Mouse (Mus musculus) cerebellum, postnatal 36 days (tissue): Measurements from ENCODE around the gene Carmil3.

ENCODE experiments used
- DNase-seq, 2 experiments: peaks; one replicate each; pipeline ENCODE4 v3.0.0; 2021 to 2022; ENCODE audit warnings: mixed read lengths in 2 of 2

Carmil3 gene

GRCm38 (mm10) chr14:55495509-55496240, 5.2 kb downstream of the Carmil3 start:
- peak; percentile 58 to 63 for DNase-seq

DNA sequence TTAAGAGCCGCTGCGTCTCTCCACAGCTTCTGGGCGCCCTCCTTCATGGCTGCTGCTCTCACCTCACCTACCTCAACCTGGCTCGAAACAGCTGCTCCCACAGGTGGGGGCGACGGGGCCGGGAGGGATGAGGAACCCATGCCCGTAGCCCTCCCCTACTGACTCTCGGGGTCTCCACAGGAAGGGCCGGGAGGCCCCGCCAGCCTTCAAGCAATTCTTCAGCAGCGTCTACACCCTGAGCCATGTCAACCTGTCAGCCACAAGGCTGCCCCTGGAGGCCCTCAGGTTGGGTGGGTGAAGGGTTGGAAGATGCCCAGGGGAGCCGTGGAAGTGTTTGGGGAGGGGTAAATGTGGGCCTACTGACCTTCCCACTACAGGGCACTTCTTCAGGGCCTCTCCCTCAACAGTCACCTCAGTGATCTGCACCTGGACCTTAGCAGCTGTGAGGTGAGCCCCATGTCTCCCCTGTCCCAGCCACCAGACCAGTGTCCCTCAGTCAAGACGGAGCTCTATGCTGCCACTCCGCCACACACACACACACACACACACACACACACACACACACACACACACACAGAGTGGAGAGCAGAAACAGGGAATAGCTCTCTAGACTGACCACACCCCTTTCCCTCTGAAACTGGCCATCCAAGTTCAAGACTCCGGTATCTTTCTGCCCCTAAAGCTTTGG, 6.5 kb downstream of the Carmil3 start:
- no peak for DNase-seq

DNA sequence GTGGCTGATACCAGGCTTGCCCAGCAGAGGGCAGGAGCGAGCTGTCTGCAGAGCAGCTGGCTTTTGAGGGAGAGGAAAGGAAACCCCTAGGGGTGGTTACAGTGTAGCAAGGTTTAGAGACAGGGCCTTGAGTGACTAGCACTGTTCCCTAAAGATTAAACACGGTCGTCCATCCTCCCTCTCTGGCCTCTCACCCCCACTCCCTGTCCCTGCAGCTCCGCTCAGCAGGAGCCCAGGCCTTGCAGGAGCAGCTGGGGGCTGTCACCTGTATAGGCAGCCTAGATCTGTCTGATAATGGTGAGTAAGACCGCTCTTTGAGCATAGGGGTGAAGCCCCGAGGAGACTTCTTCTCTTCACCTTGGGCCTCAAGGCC, 7.0 kb downstream of the Carmil3 start:
- DNase-seq, result peak; percentile 90 to 92

DNA sequence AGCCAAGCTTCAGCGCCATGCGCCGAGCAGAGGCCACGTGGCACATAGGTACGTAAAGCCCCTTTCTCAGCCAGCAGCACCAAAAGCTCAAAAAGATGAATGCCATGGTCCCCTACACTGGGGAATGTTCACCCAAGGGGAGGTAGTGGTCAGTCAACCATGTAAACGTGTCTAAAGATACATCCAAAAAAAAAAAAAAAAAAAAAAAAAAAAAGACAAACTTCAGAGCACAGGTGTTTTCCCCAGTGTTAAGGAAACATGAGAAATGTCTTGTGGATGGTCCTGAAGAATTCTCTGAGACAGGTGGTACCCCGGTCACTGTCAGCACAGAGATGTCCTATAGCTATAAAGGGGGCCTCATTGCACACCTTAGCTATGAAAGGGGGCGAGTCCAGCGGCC, 15.2 kb downstream of the Carmil3 start:
- no peak for DNase-seq

DNA sequence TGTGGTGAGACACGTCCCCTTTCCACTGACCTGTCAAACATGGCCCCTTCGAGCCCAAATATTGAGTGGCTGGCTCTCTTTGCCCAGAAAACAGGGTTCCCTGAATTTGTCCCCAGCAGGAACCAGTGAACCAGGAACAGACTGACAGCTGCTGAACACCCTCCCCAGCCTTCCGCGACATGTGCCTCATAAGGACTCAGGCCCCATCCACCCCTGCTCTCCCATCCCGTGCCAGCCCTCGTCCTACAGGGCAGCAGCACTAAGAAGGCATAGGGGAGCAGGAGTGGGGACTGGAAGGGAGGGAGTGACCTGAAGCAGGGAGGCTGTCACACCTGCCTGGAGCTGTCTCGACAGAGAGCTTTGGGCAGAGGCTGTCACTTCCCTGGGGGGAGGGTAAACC, 17.4 kb downstream of the Carmil3 start:
- DNase-seq, result no peak

GRCm38 (mm10) chr14:55509540-55509939, 19.1 kb downstream of the Carmil3 start:
- no peak for DNase-seq

DNA sequence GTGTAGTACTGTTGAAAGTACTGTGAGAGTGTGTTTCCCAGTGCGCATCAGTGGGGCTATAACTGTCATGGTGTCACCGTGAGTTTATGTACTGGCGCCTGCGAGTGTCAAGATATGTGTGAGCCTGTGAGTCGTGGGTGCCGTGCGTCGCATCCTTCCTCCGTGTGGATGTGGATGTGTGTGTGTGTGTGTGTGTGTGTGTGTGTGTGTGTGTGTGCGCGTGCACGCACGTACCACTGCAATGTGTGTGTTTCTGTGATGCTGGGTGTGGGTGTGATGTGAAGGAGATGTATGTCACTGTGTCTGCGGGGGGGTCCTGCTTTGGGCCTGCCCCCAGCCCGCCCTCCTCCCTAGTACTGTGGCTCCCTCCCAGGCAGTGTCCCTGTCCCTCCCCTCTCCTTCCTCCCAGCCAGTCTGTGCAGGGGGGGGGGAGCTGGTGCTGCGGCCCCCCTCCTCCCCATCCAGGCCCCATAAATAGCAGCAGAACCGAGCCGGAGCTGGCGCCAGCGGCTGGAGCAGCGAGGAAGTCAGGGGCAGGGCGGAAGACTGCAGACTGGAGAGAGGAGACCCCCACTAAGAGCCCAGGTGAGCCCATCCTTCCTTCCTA, 19.8 kb downstream of the Carmil3 start, which contains the start of gene Cpne6:
Cpne6 (plus strand) TSS at position 321 of the 607 bp plus-strand sequence.
- no peak for DNase-seq

- DNase-seq, result no peak
Observed at GRCm38 (mm10) chr14:55511037-55511436, 20.6 kb downstream of the Carmil3 start.

GRCm38 (mm10) chr14:55513927-55514326, 23.5 kb downstream of the Carmil3 start:
- DNase-seq, result no peak

- no peak for DNase-seq
Observed at GRCm38 (mm10) chr14:55515846-55516245, 25.4 kb downstream of the Carmil3 start.

GRCm38 (mm10) chr14:55518897-55519296, 28.4 kb downstream of the Carmil3 start:
- DNase-seq, result no peak

DNA sequence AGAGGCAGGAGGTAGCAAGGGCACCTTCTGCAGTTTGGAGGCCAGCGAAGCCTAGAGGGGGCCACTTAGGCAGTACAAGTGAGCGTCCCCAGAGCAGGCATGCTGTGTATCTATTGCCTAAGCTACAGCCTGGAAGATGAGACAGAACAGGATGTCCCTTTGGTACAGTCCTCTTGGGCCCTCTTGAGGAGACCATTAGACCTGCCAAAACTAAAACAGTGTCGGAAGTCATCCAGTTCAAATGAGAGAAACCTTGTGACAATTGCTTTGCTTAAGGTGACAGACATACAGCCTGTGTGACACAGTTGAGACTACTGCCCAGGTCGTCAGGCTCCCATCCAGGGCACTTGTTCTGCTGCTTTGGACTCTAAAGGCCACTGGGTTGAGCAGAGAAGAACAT, 29.2 kb downstream of the Carmil3 start:
- DNase-seq, result no peak

DNA sequence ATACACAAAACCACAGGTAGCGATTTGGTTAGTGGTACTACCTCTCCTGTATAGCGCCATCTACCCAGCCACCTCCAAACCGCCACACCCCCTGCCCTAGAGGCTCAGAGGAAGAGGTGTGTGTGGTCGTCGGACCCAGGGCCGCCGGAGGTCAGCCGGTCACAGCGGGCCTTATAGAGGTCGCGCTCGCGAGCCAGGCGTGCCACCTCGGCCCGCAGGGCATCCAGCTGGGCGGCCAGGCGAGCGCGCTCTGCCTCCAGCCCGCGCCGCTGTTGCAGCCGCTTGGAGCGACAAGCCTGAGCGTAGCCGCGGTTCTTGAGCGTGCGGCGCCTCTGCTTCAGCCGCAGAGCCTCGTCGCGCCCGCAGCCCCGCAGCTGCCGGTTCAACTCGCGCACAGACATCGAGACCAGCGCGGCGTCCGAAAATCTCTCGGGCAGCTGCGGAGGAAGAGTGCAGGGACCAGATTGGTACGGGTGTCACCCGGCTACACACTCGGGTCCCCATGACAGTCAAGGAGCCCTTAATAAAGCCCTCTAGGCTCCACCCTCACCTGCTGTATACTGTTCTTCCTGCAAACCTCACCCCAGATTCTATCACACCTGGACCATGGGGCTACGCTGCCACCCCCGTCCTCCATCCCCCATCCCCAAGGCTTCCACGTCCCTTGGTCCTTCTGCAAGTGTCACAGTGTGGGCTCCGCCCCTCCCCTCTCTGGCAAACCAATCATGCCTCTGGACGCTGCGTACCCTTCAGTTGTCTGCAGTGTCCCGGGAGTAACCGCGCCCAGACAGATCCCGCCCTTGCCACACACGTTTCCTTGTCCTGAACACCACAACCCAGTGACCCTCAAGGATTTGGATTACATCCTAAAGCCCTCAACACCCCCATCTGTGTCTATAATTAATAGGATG, 30.3 kb downstream of the Carmil3 start:
- peak; percentile 55 to 61 for DNase-seq

DNA sequence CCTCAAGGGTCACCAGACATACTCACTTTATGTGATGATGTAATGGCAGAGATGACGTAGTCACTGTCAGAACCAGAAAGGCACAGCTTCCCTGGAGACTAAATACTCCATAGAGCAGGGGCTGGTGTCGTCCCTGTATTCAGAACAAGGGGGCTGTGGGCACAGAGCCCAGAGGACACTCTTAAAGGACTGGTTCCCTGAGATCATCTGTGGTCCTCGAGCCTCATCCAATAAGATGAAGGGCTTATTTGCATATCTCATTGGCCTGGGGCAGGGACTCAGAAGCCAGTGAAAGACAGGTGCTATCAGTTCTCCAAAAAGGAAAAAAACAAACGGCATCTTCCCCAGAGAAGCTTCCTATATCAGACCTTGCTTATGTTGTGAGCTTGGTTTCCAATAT, 33.6 kb downstream of the Carmil3 start:
- no peak for DNase-seq

GRCm38 (mm10) chr14:55524785-55525184, 34.3 kb downstream of the Carmil3 start, which contains the start of gene Nrl:
Gene Nrl (minus strand): TSS chr14:55524981.
- no peak for DNase-seq

DNA sequence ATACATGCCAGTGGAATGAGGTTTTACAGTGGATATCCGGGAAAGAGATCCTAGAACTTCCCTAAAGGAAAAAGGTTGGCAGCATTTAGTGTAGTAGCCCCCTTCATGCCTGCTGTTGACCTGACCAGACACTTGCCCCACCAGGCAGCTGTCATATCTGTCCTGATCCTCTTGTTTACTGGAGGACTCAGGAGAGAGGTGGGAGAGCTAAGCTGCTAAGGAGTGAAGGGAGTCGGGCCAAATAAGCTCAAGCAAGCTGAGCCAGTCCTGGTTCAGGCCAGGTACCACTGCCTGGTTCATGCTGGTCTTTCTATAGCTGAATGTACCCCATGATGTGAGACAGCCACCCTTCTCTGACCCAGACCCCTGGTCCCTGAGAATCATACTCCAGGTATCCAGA, 36.2 kb downstream of the Carmil3 start:
- no peak for DNase-seq

DNA sequence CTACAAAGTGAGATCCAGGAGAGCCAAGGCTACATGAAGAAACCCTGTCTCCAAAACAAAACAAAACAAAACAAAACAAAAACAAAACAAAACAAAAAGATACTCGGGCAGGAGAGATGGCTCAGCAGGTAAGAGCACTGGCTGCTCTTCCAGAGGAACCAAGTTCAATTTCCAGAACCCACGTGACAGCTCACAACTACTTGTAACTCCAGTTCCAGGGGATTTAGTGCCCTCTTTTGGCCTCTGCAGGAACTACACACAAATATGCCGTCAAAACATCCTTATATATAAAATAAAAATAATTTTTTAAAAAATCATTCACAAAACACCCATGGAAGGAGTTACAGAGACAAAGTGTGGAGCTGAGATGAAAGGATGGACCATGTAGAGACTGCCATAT, 37.5 kb downstream of the Carmil3 start:
- peak in 1 of 2 experiments; percentile 35 for DNase-seq

GRCm38 (mm10) chr14:55536116-55536745, 45.8 kb downstream of the Carmil3 start:
- DNase-seq, result peak in 1 of 2 experiments; percentile 46

DNA sequence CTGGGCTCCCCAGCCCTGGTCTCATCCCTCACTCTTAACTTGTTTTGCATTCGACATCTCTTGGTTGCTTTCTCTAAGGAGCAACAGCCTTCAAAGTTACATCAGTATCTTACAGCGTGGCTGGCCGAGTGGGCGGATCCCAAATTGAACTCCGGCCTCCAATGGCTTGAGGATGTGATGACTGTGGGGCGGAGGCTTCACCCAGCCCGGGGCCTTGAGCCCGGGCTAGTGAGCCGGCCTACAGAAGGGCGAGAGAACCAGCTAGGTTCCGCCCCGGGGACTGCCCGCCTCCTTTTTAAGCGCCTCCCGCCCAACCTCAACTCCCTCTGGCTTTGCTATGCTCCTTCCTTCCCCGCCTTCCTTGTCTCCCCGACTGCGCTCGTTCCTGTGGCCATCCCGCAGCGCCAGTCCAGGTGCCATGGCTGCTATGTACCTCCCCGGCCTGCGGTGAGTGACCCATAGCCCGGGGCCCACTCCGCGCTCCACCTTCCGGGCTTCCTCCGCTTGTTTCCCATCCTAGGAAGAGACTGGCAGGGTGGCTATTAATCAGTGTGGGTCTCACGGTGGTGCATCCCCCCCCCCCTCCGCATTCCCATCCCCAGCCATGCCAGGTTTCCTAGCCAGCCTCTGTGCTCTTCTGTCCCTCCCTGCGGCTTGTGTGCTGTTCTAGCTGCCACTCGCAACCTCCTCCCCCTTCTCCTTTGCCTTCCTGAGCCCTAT, 49.8 kb downstream of the Carmil3 start, which contains the start of gene Pck2:
Pck2 (plus strand) TSS at position 200 of the 720 bp plus-strand sequence.
- peak; percentile 86 to 87 for DNase-seq

GRCm38 (mm10) chr14:55540787-55541321, 50.4 kb downstream of the Carmil3 start:
- DNase-seq, result peak; percentile 80 to 82

DNA sequence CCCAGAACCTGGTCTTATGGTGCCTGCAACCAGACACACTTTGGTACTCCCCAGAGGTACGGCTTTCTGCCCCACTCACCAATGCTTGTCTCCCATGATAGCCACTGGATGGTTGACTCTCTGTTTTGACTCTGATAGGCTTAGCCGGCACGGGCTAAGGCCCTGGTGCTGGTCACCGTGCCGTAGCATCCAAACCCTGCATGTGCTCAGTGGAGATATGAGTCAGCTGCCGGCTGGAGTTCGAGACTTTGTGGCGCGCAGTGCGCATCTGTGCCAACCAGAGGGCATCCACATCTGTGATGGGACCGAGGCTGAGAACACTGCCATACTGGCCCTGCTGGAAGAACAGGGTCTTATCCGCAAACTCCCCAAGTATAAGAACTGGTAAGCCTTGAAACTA, 51.8 kb downstream of the Carmil3 start:
- no peak for DNase-seq
